Mouse (Mus musculus): ENCODE results near the gene Arhgef12. TPM values are rescaled to one million over a fixed set of nuclear protein-coding genes. Genes with fewer than 3 reads are reported as not detected.

Gene Arhgef12
- polyA plus RNA-seq, 1 experiment, result 7.1 TPM

GRCm38 (mm10) chr9:43019656-43020055 is 87.4 kb downstream of the Arhgef12 start:
- DNase-seq, result no peak
- H3K27me3 ChIP-seq (ENCODE audit: control insufficient read depth, insufficient read depth, low read length), result no peaks in the 10 kb centered on the region
- 94% methylated on average over 9 of the region's 9 CpGs for WGBS
- no peak overlapping the region for H3K27ac ChIP-seq (ENCODE audit: control insufficient read depth, insufficient read depth, low read length)
- H3K4me1 ChIP-seq (replicated peaks; ENCODE audit: control insufficient read depth, insufficient read depth, low read length), result no peaks in the 10 kb centered on the region
- TF ChIP-seq CTCF (IDR thresholded peaks at IDR 0.05; ENCODE audit: borderline replicate concordance, control insufficient read depth, extremely low read depth, insufficient read depth, low read length, poor library complexity) (no peak), POLR2A (IDR thresholded peaks at IDR 0.05; ENCODE audit: control insufficient read depth, extremely low read depth, insufficient read depth, low read length, poor library complexity) (no peak)
- H3K36me3 ChIP-seq (ENCODE audit: control insufficient read depth, insufficient read depth, low read length), result no peaks in the 10 kb centered on the region
- no peak overlapping the region for H3K4me3 ChIP-seq (ENCODE audit: control insufficient read depth, insufficient read depth, low read length)

GRCm38 (mm10) chr9:43015786-43016185 is 91.3 kb downstream of the Arhgef12 start:
- Histone ChIP-seq H3K4me1 (replicated peaks; ENCODE audit: control insufficient read depth, insufficient read depth, low read length) (no peaks in the 10 kb centered on the region), H3K27ac (ENCODE audit: control insufficient read depth, insufficient read depth, low read length) (no peak overlapping the region), H3K36me3 (ENCODE audit: control insufficient read depth, insufficient read depth, low read length) (no peaks in the 10 kb centered on the region), H3K27me3 (ENCODE audit: control insufficient read depth, insufficient read depth, low read length) (no peaks in the 10 kb centered on the region), H3K4me3 (ENCODE audit: control insufficient read depth, insufficient read depth, low read length) (no peak overlapping the region)
- TF ChIP-seq POLR2A (IDR thresholded peaks at IDR 0.05; ENCODE audit: control insufficient read depth, extremely low read depth, insufficient read depth, low read length, poor library complexity), result no peak
- WGBS, result 90% methylated on average over 5 of the region's 5 CpGs
- DNase-seq, result no peak

GRCm38 (mm10) chr9:43015366-43015765 is 91.7 kb downstream of the Arhgef12 start:
- H3K36me3 ChIP-seq (ENCODE audit: control insufficient read depth, insufficient read depth, low read length), result no peaks in the 10 kb centered on the region
- no peak overlapping the region for H3K4me3 ChIP-seq (ENCODE audit: control insufficient read depth, insufficient read depth, low read length)
- no peaks in the 10 kb centered on the region for H3K27me3 ChIP-seq (ENCODE audit: control insufficient read depth, insufficient read depth, low read length)
- H3K27ac ChIP-seq (ENCODE audit: control insufficient read depth, insufficient read depth, low read length), result no peak overlapping the region
- no peak for DNase-seq
- H3K4me1 ChIP-seq (replicated peaks; ENCODE audit: control insufficient read depth, insufficient read depth, low read length), result no peaks in the 10 kb centered on the region
- TF ChIP-seq POLR2A (IDR thresholded peaks at IDR 0.05; ENCODE audit: control insufficient read depth, extremely low read depth, insufficient read depth, low read length, poor library complexity) (no peak), CTCF (IDR thresholded peaks at IDR 0.05; ENCODE audit: borderline replicate concordance, control insufficient read depth, extremely low read depth, insufficient read depth, low read length, poor library complexity) (no peak)
- 87% methylated on average over 2 of the region's 2 CpGs for WGBS

- 89% methylated on average over 1 of the region's 1 CpGs for WGBS
- Histone ChIP-seq H3K4me3 (ENCODE audit: control insufficient read depth, insufficient read depth, low read length) (no peak overlapping the region), H3K27ac (ENCODE audit: control insufficient read depth, insufficient read depth, low read length) (no peak overlapping the region), H3K36me3 (ENCODE audit: control insufficient read depth, insufficient read depth, low read length) (no peaks in the 10 kb centered on the region), H3K4me1 (replicated peaks; ENCODE audit: control insufficient read depth, insufficient read depth, low read length) (no peaks in the 10 kb centered on the region), H3K27me3 (ENCODE audit: control insufficient read depth, insufficient read depth, low read length) (no peaks in the 10 kb centered on the region)
- DNase-seq, result no peak
- no peak for TF ChIP-seq CTCF (IDR thresholded peaks at IDR 0.05; ENCODE audit: borderline replicate concordance, control insufficient read depth, extremely low read depth, insufficient read depth, low read length, poor library complexity)
- TF ChIP-seq POLR2A (IDR thresholded peaks at IDR 0.05; ENCODE audit: control insufficient read depth, extremely low read depth, insufficient read depth, low read length, poor library complexity), result no peak
Observed at GRCm38 (mm10) chr9:43014886-43015285, 92.2 kb downstream of the Arhgef12 start.

- Histone ChIP-seq H3K36me3 (ENCODE audit: control insufficient read depth, insufficient read depth, low read length) (no peaks in the 10 kb centered on the region), H3K4me3 (ENCODE audit: control insufficient read depth, insufficient read depth, low read length) (no peak overlapping the region), H3K27me3 (ENCODE audit: control insufficient read depth, insufficient read depth, low read length) (no peaks in the 10 kb centered on the region), H3K4me1 (replicated peaks; ENCODE audit: control insufficient read depth, insufficient read depth, low read length) (no peaks in the 10 kb centered on the region), H3K27ac (ENCODE audit: control insufficient read depth, insufficient read depth, low read length) (no peak overlapping the region)
- DNase-seq, result no peak
- WGBS, result 93% methylated on average over 5 of the region's 5 CpGs
- TF ChIP-seq CTCF (IDR thresholded peaks at IDR 0.05; ENCODE audit: borderline replicate concordance, control insufficient read depth, extremely low read depth, insufficient read depth, low read length, poor library complexity) (no peak), POLR2A (IDR thresholded peaks at IDR 0.05; ENCODE audit: control insufficient read depth, extremely low read depth, insufficient read depth, low read length, poor library complexity) (no peak)
Observed at GRCm38 (mm10) chr9:43012541-43012940, 94.5 kb downstream of the Arhgef12 start.

- no peaks in the 10 kb centered on the region for H3K27me3 ChIP-seq (ENCODE audit: control insufficient read depth, insufficient read depth, low read length)
- DNase-seq, result no peak
- 88% methylated on average over 4 of the region's 4 CpGs for WGBS
- no peak overlapping the region for H3K4me3 ChIP-seq (ENCODE audit: control insufficient read depth, insufficient read depth, low read length)
- H3K36me3 ChIP-seq (ENCODE audit: control insufficient read depth, insufficient read depth, low read length), result no peaks in the 10 kb centered on the region
- H3K4me1 ChIP-seq (replicated peaks; ENCODE audit: control insufficient read depth, insufficient read depth, low read length), result no peaks in the 10 kb centered on the region
- TF ChIP-seq POLR2A (IDR thresholded peaks at IDR 0.05; ENCODE audit: control insufficient read depth, extremely low read depth, insufficient read depth, low read length, poor library complexity), result no peak
- no peak for TF ChIP-seq CTCF (IDR thresholded peaks at IDR 0.05; ENCODE audit: borderline replicate concordance, control insufficient read depth, extremely low read depth, insufficient read depth, low read length, poor library complexity)
- no peak overlapping the region for H3K27ac ChIP-seq (ENCODE audit: control insufficient read depth, insufficient read depth, low read length)
Observed at GRCm38 (mm10) chr9:43011061-43011460, 96.0 kb downstream of the Arhgef12 start.

GRCm38 (mm10) chr9:43003881-43004280 is 103.2 kb downstream of the Arhgef12 start:
- no peaks in the 10 kb centered on the region for H3K4me1 ChIP-seq (replicated peaks; ENCODE audit: control insufficient read depth, insufficient read depth, low read length)
- H3K4me3 ChIP-seq (ENCODE audit: control insufficient read depth, insufficient read depth, low read length), result no peak overlapping the region
- TF ChIP-seq CTCF (IDR thresholded peaks at IDR 0.05; ENCODE audit: borderline replicate concordance, control insufficient read depth, extremely low read depth, insufficient read depth, low read length, poor library complexity) (no peak), POLR2A (IDR thresholded peaks at IDR 0.05; ENCODE audit: control insufficient read depth, extremely low read depth, insufficient read depth, low read length, poor library complexity) (no peak)
- no peak for DNase-seq
- no peaks in the 10 kb centered on the region for H3K36me3 ChIP-seq (ENCODE audit: control insufficient read depth, insufficient read depth, low read length)
- 94% methylated on average over 5 of the region's 5 CpGs for WGBS
- H3K27ac ChIP-seq (ENCODE audit: control insufficient read depth, insufficient read depth, low read length), result no peak overlapping the region
- no peaks in the 10 kb centered on the region for H3K27me3 ChIP-seq (ENCODE audit: control insufficient read depth, insufficient read depth, low read length)
